Mouse (Mus musculus) spleen, postnatal 14 days (tissue): ENCODE data around the gene Tns3.

Experiments
- DNase-seq, 2 experiments: peaks; one replicate each; pipeline ENCODE4 v3.0.0; 2021 to 2022; ENCODE audit warnings: low spot score in 2 of 2

Tns3 gene

GRCm38 (mm10) chr11:8530506-8530905, 133.8 kb downstream of the Tns3 start:
- DNase-seq, result no peak

- DNase-seq, result no peak
Measured at GRCm38 (mm10) chr11:8530036-8530435, 134.3 kb downstream of the Tns3 start.

GRCm38 (mm10) chr11:8525463-8526145, 138.7 kb downstream of the Tns3 start:
- DNase-seq, result no peak

GRCm38 (mm10) chr11:8523344-8524126, 140.8 kb downstream of the Tns3 start:
- DNase-seq, result peak; percentile 9 to 35

- DNase-seq, result no peak
Measured at GRCm38 (mm10) chr11:8513359-8514253, 150.7 kb downstream of the Tns3 start.

GRCm38 (mm10) chr11:8510294-8510693, 154.0 kb downstream of the Tns3 start:
- DNase-seq, result no peak

GRCm38 (mm10) chr11:8509614-8510013, 154.7 kb downstream of the Tns3 start:
- no peak for DNase-seq

GRCm38 (mm10) chr11:8503735-8504134, 160.6 kb downstream of the Tns3 start:
- DNase-seq, result no peak

GRCm38 (mm10) chr11:8500855-8501254, 163.5 kb downstream of the Tns3 start:
- DNase-seq, result no peak

- no peak for DNase-seq
Measured at GRCm38 (mm10) chr11:8497136-8497535, 167.2 kb downstream of the Tns3 start.

GRCm38 (mm10) chr11:8496686-8497085, 167.6 kb downstream of the Tns3 start:
- DNase-seq, result no peak

- no peak for DNase-seq
Measured at GRCm38 (mm10) chr11:8495801-8496200, 168.5 kb downstream of the Tns3 start.

GRCm38 (mm10) chr11:8495036-8495435, 169.3 kb downstream of the Tns3 start:
- no peak for DNase-seq

- DNase-seq, result no peak
Measured at GRCm38 (mm10) chr11:8493931-8494490, 170.3 kb downstream of the Tns3 start.

GRCm38 (mm10) chr11:8492332-8492731, 172.0 kb downstream of the Tns3 start:
- DNase-seq, result no peak

GRCm38 (mm10) chr11:8488248-8488647, 176.1 kb downstream of the Tns3 start:
- DNase-seq, result no peak

GRCm38 (mm10) chr11:8486552-8486951, 177.8 kb downstream of the Tns3 start:
- DNase-seq, result no peak

GRCm38 (mm10) chr11:8484538-8484937, 179.8 kb downstream of the Tns3 start:
- DNase-seq, result no peak

- no peak for DNase-seq
Measured at GRCm38 (mm10) chr11:8482721-8483120, 181.6 kb downstream of the Tns3 start.

- no peak for DNase-seq
Measured at GRCm38 (mm10) chr11:8481962-8482361, 182.4 kb downstream of the Tns3 start.

- DNase-seq, result no peak
Measured at GRCm38 (mm10) chr11:8481529-8481928, 182.8 kb downstream of the Tns3 start.

- no peak for DNase-seq
Measured at GRCm38 (mm10) chr11:8479858-8480257, 184.5 kb downstream of the Tns3 start.
